Mouse (Mus musculus) neural tube, embryonic 11.5 days (tissue): ENCODE results near the gene Csrnp3. TPM values are rescaled to one million over a fixed set of nuclear protein-coding genes. Genes with fewer than 3 reads are reported as not detected.

Experiments used
- ATAC-seq: fragments of 200-750 bp; cut with Nextera tagmentation; 2 replicates; pipeline ENCODE4 v1.8.0; 2017; ENCODE audit warnings: moderate number of reproducible peaks, mild to moderate bottlenecking, moderate TSS enrichment, moderate library complexity; ENCODE audit not compliant: insufficient read depth, low FRiP score, low TSS enrichment
- DNase-seq: peaks from one replicate; pipeline ENCODE4 v3.0.0-alpha.2; 2015; ENCODE audit warnings: low spot score
- H3K27ac ChIP-seq: fragments of 300-500 bp; sonication (generic); 2 replicates; pipeline ENCODE4 v1.5.1; 2014; ENCODE audit warnings: low read depth, mild to moderate bottlenecking, low read length
- H3K27me3 ChIP-seq: fragments of 300-500 bp; sonication (generic); 2 replicates; pipeline ENCODE4 v1.6.1; 2014; ENCODE audit warnings: mild to moderate bottlenecking, low read length, mixed read lengths; ENCODE audit not compliant: control insufficient read depth, insufficient read depth
- H3K36me3 ChIP-seq: fragments of 300-500 bp; sonication (generic); 2 replicates; pipeline ENCODE4 v1.6.1; 2014; ENCODE audit warnings: mild to moderate bottlenecking, low read length, moderate library complexity, mixed read lengths; ENCODE audit not compliant: control insufficient read depth, insufficient read depth
- H3K4me1 ChIP-seq: fragments of 300-500 bp; sonication (generic); 2 replicates; pipeline ENCODE4 v1.6.1; 2014; ENCODE audit warnings: low read length, mixed read lengths; ENCODE audit not compliant: control insufficient read depth, insufficient read depth
- H3K4me2 ChIP-seq: fragments of 300-500 bp; sonication (generic); 2 replicates; pipeline ENCODE4 v1.6.1; 2014; ENCODE audit warnings: low read depth, mild to moderate bottlenecking, moderate library complexity
- H3K4me3 ChIP-seq: fragments of 300-500 bp; sonication (generic); 2 replicates; pipeline ENCODE4 v1.5.1; 2014; ENCODE audit warnings: low read depth, low read length
- H3K9ac ChIP-seq: fragments of 300-500 bp; sonication (generic); 2 replicates; pipeline ENCODE4 v1.6.1; 2014; ENCODE audit warnings: mild to moderate bottlenecking, low read length
- H3K9me3 ChIP-seq: fragments of 300-500 bp; sonication (generic); 2 replicates; pipeline ENCODE4 v1.6.1; 2016; ENCODE audit warnings: low read length; ENCODE audit not compliant: control insufficient read depth
- WGBS: fragments of 180-500 bp; shearing (Covaris S2); extraction: QIAGEN DNeasy Blood & Tissue Kit; methylation state at CpG from one replicate; pipeline ENCODE4 v1.1.7; 2014; 5-methylcytosine and 5-hydroxymethylcytosine counted together
- polyA plus RNA-seq: library from polyadenylated mRNA; unstranded; fragments of >200 nt; fragmentation: Nextera tagmentation; extraction: Ambion mirVana; gene quantifications from 2 replicates; pipeline ENCODE4 v1.2.1, GENCODE M21; 2014

Csrnp3 gene
- polyA plus RNA-seq, 1 experiment from 2014 or later = 16.7 TPM

GRCm38 (mm10) chr2:65981470-65981869 lies 135.9 kb downstream of the Csrnp3 start:
- peaks cover 9% of the 10 kb centered on the region; the same call in 1 of the 2 replicates for H3K4me1 ChIP-seq
- no peaks in the 10 kb centered on the region for H3K27me3 ChIP-seq
- H3K4me3 ChIP-seq = no peak overlapping the region
- no peak overlapping the region for H3K27ac ChIP-seq
- H3K4me2 ChIP-seq = no peak overlapping the region
- no peaks in the 10 kb centered on the region for H3K36me3 ChIP-seq
- no peak overlapping the region for H3K9ac ChIP-seq
- DNase-seq = no peak
- ATAC-seq = no peak
- H3K9me3 ChIP-seq = no peaks in the 10 kb centered on the region
- 92% methylated on average over 6 of the region's 6 CpGs for WGBS

- Histone ChIP-seq H3K27me3 (no peaks in the 10 kb centered on the region), H3K9me3 (no peaks in the 10 kb centered on the region), H3K36me3 (no peaks in the 10 kb centered on the region), H3K4me1 (peaks cover 9% of the 10 kb centered on the region; the same call in 1 of the 2 replicates), H3K9ac (no peak overlapping the region), H3K27ac (peak overlapping the region; percentile 54; the same call in 1 of the 2 replicates), H3K4me3 (no peak overlapping the region), H3K4me2 (no peak overlapping the region)
- peak; percentile 51; the same call in 1 of the 2 replicates for ATAC-seq
- no peak for DNase-seq
- 47% methylated on average over 4 of the region's 4 CpGs for WGBS
These were observed 136.4 kb downstream of the Csrnp3 start for GRCm38 (mm10) chr2:65981965-65982364.

- 85% methylated on average over 4 of the region's 4 CpGs for WGBS
- no peak overlapping the region for H3K27ac ChIP-seq
- H3K4me2 ChIP-seq = no peak overlapping the region
- H3K9ac ChIP-seq = no peak overlapping the region
- 0 out of 2 replicates have a peak, but pooled peaks have one; percentile 14 for ATAC-seq
- H3K4me3 ChIP-seq = no peak overlapping the region
- no peaks in the 10 kb centered on the region for H3K9me3 ChIP-seq
- no peaks in the 10 kb centered on the region for H3K27me3 ChIP-seq
- H3K4me1 ChIP-seq = peaks cover 3% of the 10 kb centered on the region; the same call in 1 of the 2 replicates
- H3K36me3 ChIP-seq = no peaks in the 10 kb centered on the region
- DNase-seq = no peak
These were observed 140.1 kb downstream of the Csrnp3 start for GRCm38 (mm10) chr2:65985706-65986105.

GRCm38 (mm10) chr2:65987069-65987468 lies 141.5 kb downstream of the Csrnp3 start:
- Histone ChIP-seq H3K4me1 (peaks cover 3% of the 10 kb centered on the region; the same call in 1 of the 2 replicates), H3K9ac (no peak overlapping the region), H3K4me2 (no peak overlapping the region), H3K9me3 (no peaks in the 10 kb centered on the region), H3K36me3 (no peaks in the 10 kb centered on the region), H3K27ac (no peak overlapping the region), H3K27me3 (no peaks in the 10 kb centered on the region), H3K4me3 (no peak overlapping the region)
- 58% methylated on average over 6 of the region's 6 CpGs for WGBS
- DNase-seq (no peak), ATAC-seq (no peak)

DNA sequence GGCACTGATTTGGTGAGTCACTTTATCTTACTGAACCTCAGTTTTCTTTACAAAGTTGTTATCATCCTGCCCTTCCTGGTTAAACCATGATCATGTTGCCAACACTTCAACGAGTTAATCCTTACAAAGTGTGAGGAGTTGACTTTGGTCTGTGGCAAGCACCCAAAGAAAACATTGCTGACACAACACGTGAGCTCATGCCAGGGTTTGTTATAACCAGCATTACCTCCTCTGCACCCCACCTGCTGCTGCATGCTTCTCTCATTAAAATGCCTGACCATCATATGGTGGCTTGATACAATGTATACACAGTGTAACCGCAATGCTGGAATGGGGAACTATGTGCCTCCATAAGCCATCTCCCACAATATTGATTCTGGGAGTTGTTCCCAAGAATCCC lies 142.0 kb downstream of the Csrnp3 start:
- WGBS = 77% methylated on average over 3 of the region's 3 CpGs
- Histone ChIP-seq H3K27me3 (no peaks in the 10 kb centered on the region), H3K4me3 (no peak overlapping the region), H3K4me1 (peaks cover 5% of the 10 kb centered on the region), H3K9me3 (no peaks in the 10 kb centered on the region), H3K27ac (no peak overlapping the region), H3K4me2 (no peak overlapping the region), H3K36me3 (no peaks in the 10 kb centered on the region), H3K9ac (no peak overlapping the region)
- DNase-seq = no peak
- ATAC-seq = no peak

- DNase-seq = no peak
- WGBS = 79% methylated on average over 3 of the region's 3 CpGs
- Histone ChIP-seq H3K4me2 (no peak overlapping the region), H3K27ac (no peak overlapping the region), H3K4me1 (peaks cover 14% of the 10 kb centered on the region), H3K9me3 (no peaks in the 10 kb centered on the region), H3K9ac (no peak overlapping the region), H3K4me3 (no peak overlapping the region), H3K36me3 (no peaks in the 10 kb centered on the region), H3K27me3 (no peaks in the 10 kb centered on the region)
- ATAC-seq = no peak
These were observed 143.2 kb downstream of the Csrnp3 start for GRCm38 (mm10) chr2:65988788-65989187.

GRCm38 (mm10) chr2:65990108-65990507 lies 144.5 kb downstream of the Csrnp3 start:
- Histone ChIP-seq H3K4me1 (peaks cover 23% of the 10 kb centered on the region), H3K9ac (no peak overlapping the region), H3K27ac (no peak overlapping the region), H3K27me3 (no peaks in the 10 kb centered on the region), H3K36me3 (no peaks in the 10 kb centered on the region), H3K9me3 (no peaks in the 10 kb centered on the region), H3K4me3 (no peak overlapping the region), H3K4me2 (no peak overlapping the region)
- ATAC-seq (no peak), DNase-seq (no peak)

DNA sequence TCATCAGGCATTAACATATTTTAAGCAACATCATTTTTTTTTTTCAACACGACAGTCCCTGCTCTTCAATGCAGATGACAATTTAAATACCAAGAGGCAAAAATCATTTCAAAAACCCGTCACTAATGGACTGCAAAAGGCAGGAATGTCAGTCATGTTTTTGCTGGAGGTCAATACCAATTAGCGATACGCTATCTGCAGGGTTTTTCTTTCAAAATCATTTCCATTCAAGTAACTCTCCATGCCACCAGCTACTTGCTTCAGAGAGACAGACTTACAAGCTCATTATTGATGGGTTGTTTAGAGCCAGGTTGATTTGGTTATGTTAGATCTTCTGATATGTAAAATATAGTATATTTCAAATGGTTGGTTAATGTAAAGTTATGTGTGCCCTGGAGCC lies 145.2 kb downstream of the Csrnp3 start:
- Histone ChIP-seq H3K4me2 (no peak overlapping the region), H3K4me3 (no peak overlapping the region), H3K9me3 (no peaks in the 10 kb centered on the region), H3K36me3 (no peaks in the 10 kb centered on the region), H3K27me3 (no peaks in the 10 kb centered on the region), H3K4me1 (peaks cover 23% of the 10 kb centered on the region), H3K9ac (no peak overlapping the region), H3K27ac (no peak overlapping the region)
- no peak for ATAC-seq
- 75% methylated on average over 4 of the region's 4 CpGs for WGBS
- DNase-seq = no peak

GRCm38 (mm10) chr2:65993371-65993770 lies 147.8 kb downstream of the Csrnp3 start:
- ATAC-seq (peak; percentile 25; the same call in 1 of the 2 replicates), DNase-seq (peak; percentile 35)
- no peaks in the 10 kb centered on the region for H3K36me3 ChIP-seq
- H3K27me3 ChIP-seq = no peaks in the 10 kb centered on the region
- no peak overlapping the region for H3K9ac ChIP-seq
- WGBS = 47% methylated on average over 14 of the region's 14 CpGs
- H3K4me1 ChIP-seq = peaks cover 23% of the 10 kb centered on the region
- H3K4me3 ChIP-seq = no peak overlapping the region
- no peak overlapping the region; the same call in 1 of the 2 replicates for H3K4me2 ChIP-seq
- H3K27ac ChIP-seq = peak overlapping the region; percentile 54
- no peaks in the 10 kb centered on the region for H3K9me3 ChIP-seq
